Comparison of ENCODE assay signal across 8 mouse cellular contexts in the genomic region with DNA sequence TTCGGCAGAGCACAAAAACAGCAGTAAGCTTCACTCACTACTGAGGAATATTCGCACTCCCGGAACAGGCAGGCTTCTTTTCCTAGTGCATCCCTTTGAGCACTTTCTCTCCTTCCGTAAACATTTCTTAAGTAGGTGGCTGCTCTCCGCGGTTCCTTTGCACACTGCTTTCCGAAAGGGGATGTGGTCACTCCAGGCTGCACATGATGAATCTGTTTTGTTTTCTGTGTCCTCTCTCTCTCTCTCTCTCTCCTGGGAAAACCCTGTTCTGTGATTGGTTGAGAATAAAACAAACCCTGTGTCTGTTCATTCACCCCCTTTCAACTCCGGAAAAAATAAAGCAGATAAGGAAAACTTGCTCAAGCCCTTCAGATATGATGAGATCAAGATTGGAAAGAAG. TPM values are rescaled to one million over a fixed set of nuclear protein-coding genes. Genes with fewer than 3 reads are reported as not detected.
DNase-seq lines count a peak whose midpoint lies in the region; ATAC-seq and TF ChIP-seq lines count a peak whose summit lies in the region.

A gene (minus strand): TSS at position 243 of the 400 bp plus-strand sequence.

- no peak for ATAC-seq in embryonic facial prominence, embryonic 12.5 days (ENCODE audit: insufficient number of reproducible peaks, insufficient read depth, low FRiP score, low TSS enrichment)
- no peak for ATAC-seq in heart, embryonic 15.5 days (replicated peaks; ENCODE audit: insufficient number of reproducible peaks, insufficient read depth, low FRiP score, low read depth)
- no peak for ATAC-seq in midbrain, embryonic 14.5 days (ENCODE audit: low FRiP score, low TSS enrichment)

- TF ChIP-seq POLR2A in kidney, adult 2 months (IDR thresholded peaks at IDR 0.05; ENCODE audit: low read depth, low read length), result no peak

- no peak for TF ChIP-seq CTCF in kidney, adult 2 months (conservative IDR thresholded peaks at IDR 0.05; ENCODE audit: insufficient read depth, insufficient read length, low read depth, low read length)

- no peaks in the 10 kb centered on the region for H3K4me1 ChIP-seq in kidney, adult 2 months (ENCODE audit: control insufficient read depth, insufficient read depth, low read length)
- no peaks in the 10 kb centered on the region for H3K4me1 ChIP-seq in embryonic facial prominence, embryonic 12.5 days
- H3K4me1 ChIP-seq in heart, embryonic 15.5 days (replicated peaks), result no peaks in the 10 kb centered on the region
- no peaks in the 10 kb centered on the region for H3K4me1 ChIP-seq in midbrain, embryonic 14.5 days (ENCODE audit: control insufficient read depth, insufficient read depth, low read length)

- H3K9ac ChIP-seq in embryonic facial prominence, embryonic 12.5 days, result no peak within 1 kb of the TSS
- H3K9ac ChIP-seq in heart, embryonic 15.5 days, result no peak within 1 kb of the TSS
- no peak within 1 kb of the TSS for H3K9ac ChIP-seq in midbrain, embryonic 14.5 days (replicated peaks; ENCODE audit: low read length)

- H3K4me3 ChIP-seq in kidney, adult 2 months (ENCODE audit: insufficient read depth, low read depth, low read length), result peak within 1 kb of the TSS; percentile 21; the same call in 1 of the 2 replicates
- peak within 1 kb of the TSS; percentile 12; the same call in 1 of the 2 replicates for H3K4me3 ChIP-seq in embryonic facial prominence, embryonic 12.5 days
- H3K4me3 ChIP-seq in heart, embryonic 15.5 days, result peak within 1 kb of the TSS; percentile 32
- 0 out of 2 replicates have a peak within 1 kb of the TSS, but pooled peaks have one; percentile 1 for H3K4me3 ChIP-seq in midbrain, embryonic 14.5 days (replicated peaks; ENCODE audit: low read depth, low read length)

- peak within 1 kb of the TSS; percentile 60; the same call in 1 of the 2 replicates for H3K27ac ChIP-seq in kidney, adult 2 months (ENCODE audit: insufficient read depth, low read depth, low read length)
- H3K27ac ChIP-seq in embryonic facial prominence, embryonic 12.5 days, result no peak within 1 kb of the TSS
- H3K27ac ChIP-seq in heart, embryonic 15.5 days, result peak within 1 kb of the TSS; percentile 33
- no peak within 1 kb of the TSS for H3K27ac ChIP-seq in midbrain, embryonic 14.5 days (replicated peaks; ENCODE audit: low read depth, low read length)

- no peaks in the 10 kb centered on the region for H3K27me3 ChIP-seq in kidney, adult 2 months (replicated peaks; ENCODE audit: control insufficient read depth, insufficient read depth, low read length)
- H3K27me3 ChIP-seq in embryonic facial prominence, embryonic 12.5 days, result no peaks in the 10 kb centered on the region
- H3K27me3 ChIP-seq in heart, embryonic 15.5 days, result no peaks in the 10 kb centered on the region
- no peaks in the 10 kb centered on the region for H3K27me3 ChIP-seq in midbrain, embryonic 14.5 days (ENCODE audit: control insufficient read depth, insufficient read depth, low read length)

- H3K36me3 ChIP-seq in kidney, adult 2 months (ENCODE audit: control insufficient read depth, insufficient read depth, low read length), result no peaks in the 10 kb centered on the region
- no peaks in the 10 kb centered on the region for H3K36me3 ChIP-seq in embryonic facial prominence, embryonic 12.5 days
- no peaks in the 10 kb centered on the region for H3K36me3 ChIP-seq in heart, embryonic 15.5 days
- no peaks in the 10 kb centered on the region for H3K36me3 ChIP-seq in midbrain, embryonic 14.5 days (ENCODE audit: control insufficient read depth, insufficient read depth, low read length)

- DNase-seq in kidney, adult 2 months, result peak; percentile 46
- no peak for DNase-seq in kidney, adult 18-20 months
- DNase-seq in kidney, postnatal 4 days, result peak; percentile 16 to 35
- peak; percentile 46 for DNase-seq in midbrain, embryonic 14.5 days
- DNase-seq in left cerebral cortex, postnatal 14 days (ENCODE audit: low spot score in 2 of 2), result no peak
- no peak for DNase-seq in cerebellum, postnatal 4 days (ENCODE audit: low spot score in 2 of 2)

- H3K9me3 ChIP-seq in embryonic facial prominence, embryonic 12.5 days, result no peaks in the 10 kb centered on the region
- no peaks in the 10 kb centered on the region for H3K9me3 ChIP-seq in heart, embryonic 15.5 days (replicated peaks)
- no peaks in the 10 kb centered on the region for H3K9me3 ChIP-seq in midbrain, embryonic 14.5 days (ENCODE audit: control insufficient read depth, low read length)

- intact Hi-C loops in left cerebral cortex, postnatal 14 days (cut with DNase I), result no loop called here

- WGBS in kidney, adult 2 months, result 19% methylated on average over 8 of the region's 8 CpGs
- 10% methylated on average over 8 of the region's 8 CpGs for WGBS in embryonic facial prominence, embryonic 12.5 days
- 12% methylated on average over 8 of the region's 8 CpGs for WGBS in heart, embryonic 15.5 days
- 14% methylated on average over 8 of the region's 8 CpGs for whole genome bisulfite sequencing in midbrain, embryonic 14.5 days

- peak within 1 kb of the TSS; percentile 42 for H3K4me2 ChIP-seq in embryonic facial prominence, embryonic 12.5 days (replicated peaks)
- peak within 1 kb of the TSS; percentile 52 for H3K4me2 ChIP-seq in heart, embryonic 15.5 days
- peak within 1 kb of the TSS; percentile 35 for H3K4me2 ChIP-seq in midbrain, embryonic 14.5 days (ENCODE audit: low read length)

RNA-seq across cellular contexts. Expression of the gene that starts here (rescaled TPM):
- 0.56 and 0.57 TPM in 2 replicates for polyA plus RNA-seq in kidney, adult 2 months (2012; rRNA removed)
- polyA plus RNA-seq in embryonic facial prominence, embryonic 12.5 days (2016; fragmentation: Nextera tagmentation; extraction: Ambion mirVana), result 0.63 and 0.76 TPM in 2 replicates
- polyA plus RNA-seq in heart, embryonic 15.5 days (2015; fragmentation: Nextera tagmentation; extraction: Ambion mirVana), result 1.3 and 1.4 TPM in 2 replicates
- polyA plus RNA-seq in midbrain, embryonic 14.5 days (2014; fragmentation: Nextera tagmentation; extraction: Ambion mirVana), result 0.09 and 0.34 TPM in 2 replicates
- total RNA-seq in left cerebral cortex, postnatal 14 days (2021), result 1 to 10 TPM; 1.2 to 1.5 TPM

Comparison
In these comparisons a context has a peak if more than half of its experiments do, and no peak if none do; other contexts are left out.
1. DNase-seq: peak in kidney, postnatal 4 days (2 of 2); none in kidney, adult 18-20 months (single experiment), left cerebral cortex, postnatal 14 days (0 of 2) and cerebellum, postnatal 4 days (0 of 2).
2. Peak in DNase-seq, H3K4me3 ChIP-seq and H3K27ac ChIP-seq in kidney, adult 2 months; RNA of the gene not detected or under 1 TPM.
3. Peak in DNase-seq, H3K4me3 ChIP-seq and H3K4me2 ChIP-seq in midbrain, embryonic 14.5 days; RNA of the gene not detected or under 1 TPM.
4. Peak in every context shown above with its lines, with median percentiles within 50 percentile points of each other: H3K4me3 ChIP-seq and H3K4me2 ChIP-seq.